Comparison of ENCODE assay signal across 8 mouse cellular contexts in the genomic region with DNA sequence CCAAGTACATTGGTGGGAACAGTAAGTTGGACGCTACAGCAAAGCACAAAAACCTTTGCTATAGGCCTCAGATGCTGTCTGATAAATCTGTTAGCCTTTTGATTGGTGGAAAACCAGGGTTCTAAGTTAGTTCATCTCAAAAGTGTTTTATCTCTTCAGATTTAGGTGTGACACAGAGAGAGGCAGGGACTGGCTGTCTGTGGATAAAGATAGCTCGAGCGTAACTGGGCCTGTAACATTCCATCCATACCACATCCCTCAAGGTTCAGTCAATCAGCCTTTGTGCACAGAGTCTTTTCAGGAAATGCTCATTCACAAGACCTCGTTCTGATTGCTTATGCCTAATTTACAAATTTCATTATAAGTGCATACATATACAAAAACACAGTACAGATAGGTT. TPM values are rescaled to one million over a fixed set of nuclear protein-coding genes. Genes with fewer than 3 reads are reported as not detected.
DNase-seq lines count a peak whose midpoint lies in the region; ATAC-seq and TF ChIP-seq lines count a peak whose summit lies in the region.

No protein-coding gene starts in this region.

- H3K9ac ChIP-seq in lung, postnatal 0 days (replicated peaks; ENCODE audit: low read depth), result no peak overlapping the region

- no peak overlapping the region; the same call in 1 of the 2 replicates for H3K4me2 ChIP-seq in lung, postnatal 0 days (replicated peaks; ENCODE audit: low read depth, low read length)

- no peak for ATAC-seq in lung, postnatal 0 days

- no peak overlapping the region for H3K4me3 ChIP-seq in lung, postnatal 0 days (ENCODE audit: low read depth, low read length)
- peak overlapping the region; percentile 29 for H3K4me3 ChIP-seq in forebrain, embryonic 10.5 days

- WGBS in lung, postnatal 0 days, result 26% methylated on average over 4 of the region's 4 CpGs
- WGBS in forebrain, embryonic 10.5 days, result 15% methylated on average over 4 of the region's 4 CpGs

- TF ChIP-seq CTCF in lung, postnatal 0 days (IDR thresholded peaks at IDR 0.05), result no peak

- H3K27ac ChIP-seq in lung, postnatal 0 days (ENCODE audit: low read length), result 0 out of 2 replicates have a peak overlapping the region, but pooled peaks have one; percentile 27
- peak overlapping the region; percentile 48 for H3K27ac ChIP-seq in forebrain, embryonic 10.5 days

- DNase-seq in lung, postnatal 0 days (ENCODE audit: low spot score), result peak; percentile 48
- DNase-seq in lung, postnatal 14 days, result no peak
- no peak for DNase-seq in forebrain, embryonic 10.5 days (ENCODE audit: extremely low spot score, low spot score)
- peak; percentile 26 for DNase-seq in kidney, postnatal 14 days
- DNase-seq in retina, postnatal 1 day, result peak; percentile 22
- DNase-seq in urinary bladder, postnatal 36 days (ENCODE audit: low spot score in 2 of 2), result no peak
- no peak for DNase-seq in right cerebral cortex, postnatal 25 days
- no peak for DNase-seq in adrenal gland, postnatal 14 days

- peaks cover 14% of the 10 kb centered on the region; the same call in 1 of the 2 replicates for H3K4me1 ChIP-seq in lung, postnatal 0 days (ENCODE audit: insufficient read depth, low read depth, low read length)
- peaks cover 52% of the 10 kb centered on the region for H3K4me1 ChIP-seq in forebrain, embryonic 10.5 days

- no peaks in the 10 kb centered on the region for H3K36me3 ChIP-seq in lung, postnatal 0 days (ENCODE audit: insufficient read depth, low read length)
- H3K36me3 ChIP-seq in forebrain, embryonic 10.5 days (replicated peaks), result peaks cover 11% of the 10 kb centered on the region

- TF ChIP-seq EP300 in lung, postnatal 0 days (IDR thresholded peaks at IDR 0.05), result 0 out of 2 replicates have a peak, but pooled peaks have one; percentile 3

- no peaks in the 10 kb centered on the region for H3K9me3 ChIP-seq in lung, postnatal 0 days (ENCODE audit: low read length)
- no peaks in the 10 kb centered on the region for H3K9me3 ChIP-seq in forebrain, embryonic 10.5 days

- H3K27me3 ChIP-seq in lung, postnatal 0 days (replicated peaks; ENCODE audit: insufficient read depth, low read length), result no peaks in the 10 kb centered on the region
- no peaks in the 10 kb centered on the region for H3K27me3 ChIP-seq in forebrain, embryonic 10.5 days (ENCODE audit: poor library complexity, severe bottlenecking)

RNA-seq across cellular contexts. Expression of a gene that starts 3.4 kb away (rescaled TPM):
- 41.9 and 42.4 TPM in 2 replicates for polyA plus RNA-seq in lung, postnatal 0 days (2015; fragmentation: Nextera tagmentation; extraction: Ambion mirVana)
- 37.6 and 38.8 TPM in 2 replicates for polyA plus RNA-seq in forebrain, embryonic 10.5 days (2016; fragmentation: Nextera tagmentation; extraction: Ambion mirVana)
- total RNA-seq in adrenal gland, postnatal 14 days (2021), result 35.9 and 38.1 TPM in 2 replicates

RNA-seq across cellular contexts. Expression of a gene that starts 43.1 kb away (rescaled TPM):
- 2.6 and 4.7 TPM in 2 replicates for polyA plus RNA-seq in lung, postnatal 0 days (2015; fragmentation: Nextera tagmentation; extraction: Ambion mirVana)
- 0.58 and 0.63 TPM in 2 replicates for polyA plus RNA-seq in forebrain, embryonic 10.5 days (2016; fragmentation: Nextera tagmentation; extraction: Ambion mirVana)
- total RNA-seq in adrenal gland, postnatal 14 days (2021), result 0.26 and 1.3 TPM in 2 replicates

Comparison
In these comparisons a context has a peak if more than half of its experiments do, and no peak if none do; other contexts are left out.
1. DNase-seq: peak in lung, postnatal 0 days (single experiment), kidney, postnatal 14 days (single experiment) and retina, postnatal 1 day (single experiment); none in lung, postnatal 14 days (single experiment), forebrain, embryonic 10.5 days (single experiment), urinary bladder, postnatal 36 days (0 of 2), right cerebral cortex, postnatal 25 days (single experiment) and adrenal gland, postnatal 14 days (single experiment).